Mouse (Mus musculus) heart, adult 2 months (tissue): ENCODE data around the gene Ccdc169. TPM values are rescaled to one million over a fixed set of nuclear protein-coding genes. Genes with fewer than 3 reads are reported as not detected.

Source experiments
- DNase-seq, 2 experiments: peaks; one replicate each; pipeline ENCODE4 v3.0.0; 2021
- H3K27ac ChIP-seq: fragments of 200-600 bp; 2 replicates; pipeline ENCODE4 v1.8.1; 2022
- H3K27me3 ChIP-seq: fragments of 200-500 bp; 2 replicates; pipeline ENCODE4 v1.6.1; 2012; ENCODE audit warnings: mild to moderate bottlenecking, low read length, inconsistent platforms, mixed read lengths; ENCODE audit not compliant: control insufficient read depth, insufficient read depth
- H3K36me3 ChIP-seq: fragments of 200-500 bp; 2 replicates; pipeline ENCODE4 v1.6.1; 2012; ENCODE audit warnings: low read length, inconsistent platforms; ENCODE audit not compliant: control insufficient read depth, insufficient read depth
- H3K4me1 ChIP-seq: fragments of 200-500 bp; 2 replicates; pipeline ENCODE4 v1.6.1; 2011; ENCODE audit warnings: low read length; ENCODE audit not compliant: control insufficient read depth, insufficient read depth
- H3K4me3 ChIP-seq: fragments of 200-600 bp; 2 replicates; pipeline ENCODE4 v1.8.1; 2022
- H3K79me2 ChIP-seq: fragments of 200-500 bp; replicated peaks from 2 replicates; pipeline ENCODE4 v1.6.1; 2012; ENCODE audit warnings: mild to moderate bottlenecking, inconsistent platforms, low read length, moderate library complexity, mixed read lengths; ENCODE audit not compliant: control insufficient read depth, insufficient read depth
- H3K9ac ChIP-seq: fragments of 200-500 bp; 2 replicates; pipeline ENCODE4 v1.6.1; 2012; ENCODE audit warnings: low read depth, mild to moderate bottlenecking, control low read depth, inconsistent platforms, low read length, mixed read lengths
- CTCF ChIP-seq: fragments of 200-600 bp; IDR thresholded peaks from 2 replicates; pipeline ENCODE4 v1.8.1; 2022; ENCODE audit warnings: antibody characterized with exemption, mild to moderate bottlenecking, moderate library complexity
- EP300 ChIP-seq: fragments of 200-500 bp; IDR thresholded peaks from 2 replicates; pipeline ENCODE4 v1.6.1; 2011; ENCODE audit warnings: low read depth, low read length, control low read depth; ENCODE audit not compliant: insufficient read depth
- POLR2A ChIP-seq: fragments of 200-500 bp; IDR thresholded peaks from 2 replicates; pipeline ENCODE4 v1.6.1; 2011; ENCODE audit warnings: mild to moderate bottlenecking, low read depth, low read length, control low read depth; ENCODE audit not compliant: insufficient read depth
- WGBS: fragments of 180-500 bp; shearing (Covaris S2); methylation state at CpG from one replicate; pipeline ENCODE4 v1.1.7; 2018; 5-methylcytosine and 5-hydroxymethylcytosine counted together
- intact Hi-C: fragments of 180-260 bp; cut with DNase I; formaldehyde crosslinking; loops from one replicate; pipeline ENCODE4 v1.15.1; 2025
- polyA plus RNA-seq: library from polyadenylated mRNA; depleted of rRNA; stranded (reverse); fragments of >200 nt; gene quantifications from 2 replicates; pipeline ENCODE4 v1.2.3, GENCODE M21; 2012
- total RNA-seq, 2 experiments: library from RNA; stranded (reverse); gene quantifications; 2 replicates each; pipeline ENCODE4 v1.2.3; 2021

Gene Ccdc169
- total and polyA plus RNA-seq, 3 experiments = not detected

DNA sequence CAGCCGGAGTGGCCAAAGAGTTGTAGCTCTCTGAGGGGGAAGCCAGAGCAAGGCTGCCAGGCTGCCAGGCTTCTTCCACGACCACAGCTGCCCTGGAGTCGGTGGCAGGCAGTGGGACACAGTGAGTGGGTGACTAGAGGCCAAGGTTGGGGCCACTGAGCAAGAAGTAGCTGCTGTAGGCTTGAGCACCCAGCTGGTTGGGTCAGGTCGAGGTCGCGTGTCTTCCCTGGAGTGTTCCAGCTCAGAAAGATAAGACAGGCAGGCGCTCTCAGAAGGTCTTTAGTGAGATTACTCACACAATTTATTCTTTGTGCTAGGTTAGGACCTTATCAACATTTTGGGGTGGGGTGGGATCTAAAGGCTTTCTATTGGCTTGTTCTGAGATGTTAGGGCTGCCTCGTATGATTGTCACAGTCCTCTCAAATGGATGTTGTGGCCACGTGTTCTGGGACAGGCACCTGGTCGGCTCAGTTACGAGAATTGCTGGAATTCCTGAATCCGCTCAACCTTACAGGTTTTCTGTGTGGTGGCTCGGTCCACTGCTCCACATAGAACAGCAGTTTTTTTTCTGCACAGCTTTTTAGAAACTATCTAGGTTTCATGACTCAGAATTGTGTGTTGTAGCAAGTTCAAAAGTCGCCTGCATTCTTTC lies 31.6 kb upstream of the Ccdc169 start:
- no peaks in the 10 kb centered on the region for H3K79me2 ChIP-seq
- H3K9ac ChIP-seq = no peak overlapping the region
- H3K4me3 ChIP-seq = no peak overlapping the region
- H3K27ac ChIP-seq = no peak overlapping the region
- 69% methylated on average over 14 of the region's 14 CpGs for WGBS
- no peaks in the 10 kb centered on the region for H3K36me3 ChIP-seq
- no peak for DNase-seq
- TF ChIP-seq EP300 (no peak), POLR2A (no peak), CTCF (no peak)
- intact Hi-C loops = no loop called here
- H3K27me3 ChIP-seq = no peaks in the 10 kb centered on the region
- no peaks in the 10 kb centered on the region for H3K4me1 ChIP-seq

- intact Hi-C loops = no loop called here
- H3K27me3 ChIP-seq = no peaks in the 10 kb centered on the region
- no peak overlapping the region for H3K9ac ChIP-seq
- TF ChIP-seq EP300 = no peak
- TF ChIP-seq POLR2A = no peak
- TF ChIP-seq CTCF = no peak
- no peaks in the 10 kb centered on the region for H3K36me3 ChIP-seq
- 82% methylated on average over 17 of the region's 17 CpGs for WGBS
- no peak overlapping the region for H3K27ac ChIP-seq
- H3K79me2 ChIP-seq = no peaks in the 10 kb centered on the region
- no peaks in the 10 kb centered on the region for H3K4me1 ChIP-seq
- DNase-seq = no peak
- H3K4me3 ChIP-seq = no peak overlapping the region
Observed at GRCm38 (mm10) chr3:55106051-55106450, 31.1 kb upstream of the Ccdc169 start.

- no peak overlapping the region for H3K27ac ChIP-seq
- intact Hi-C loops = no loop called here
- no peaks in the 10 kb centered on the region for H3K27me3 ChIP-seq
- DNase-seq = no peak
- no peak overlapping the region for H3K4me3 ChIP-seq
- H3K4me1 ChIP-seq = no peaks in the 10 kb centered on the region; the same call in 1 of the 2 replicates
- TF ChIP-seq EP300 = no peak
- no peak overlapping the region for H3K9ac ChIP-seq
- H3K79me2 ChIP-seq = no peaks in the 10 kb centered on the region
- WGBS = 76% methylated on average over 4 of the region's 4 CpGs
- H3K36me3 ChIP-seq = no peaks in the 10 kb centered on the region
Observed at GRCm38 (mm10) chr3:55109097-55109496, 28.0 kb upstream of the Ccdc169 start.

- Histone ChIP-seq H3K4me3 (peak within 1 kb of the TSS; percentile 75), H3K79me2 (no peaks in the 10 kb centered on the region), H3K27ac (peak within 1 kb of the TSS; percentile 95), H3K9ac (peak within 1 kb of the TSS; percentile 93), H3K27me3 (no peaks in the 10 kb centered on the region), H3K36me3 (peaks cover 3% of the 10 kb centered on the region; the same call in 1 of the 2 replicates), H3K4me1 (peaks cover 5% of the 10 kb centered on the region)
- peak; percentile 96 to 99 for DNase-seq
- TF ChIP-seq POLR2A (peak; percentile 92), EP300 (peak; percentile 58; the same call in 1 of the 2 replicates), CTCF (no peak; the same call in 1 of the 2 replicates)
- intact Hi-C loops = loop anchor here (2.0 to 5.0 kb wide), 2 partner anchors 31 to 305 kb away; partner anchors contain the start of gene Rfxap
- WGBS = under 1% methylated on average over 58 of the region's 58 CpGs
Observed at GRCm38 (mm10) chr3:55111935-55112709, 25.0 kb upstream of the Ccdc169 start, which contains the start of gene Spg20. TSS of gene Spg20 (plus strand) at chr3:55112108.

- TF ChIP-seq CTCF (no peak), EP300 (no peak), POLR2A (no peak)
- H3K9ac ChIP-seq = peak overlapping the region; percentile 93
- H3K4me3 ChIP-seq = peak overlapping the region; percentile 75
- H3K36me3 ChIP-seq = peaks cover 3% of the 10 kb centered on the region; the same call in 1 of the 2 replicates
- intact Hi-C loops = loop anchor here (5.0 kb wide), 1 partner anchor 306 kb away; the partner anchor contains the start of gene Rfxap
- no peak for DNase-seq
- H3K4me1 ChIP-seq = peaks cover 5% of the 10 kb centered on the region
- no peaks in the 10 kb centered on the region for H3K27me3 ChIP-seq
- no peaks in the 10 kb centered on the region for H3K79me2 ChIP-seq
- 24% methylated on average over 16 of the region's 16 CpGs for WGBS
- H3K27ac ChIP-seq = peak overlapping the region; percentile 95
Observed at GRCm38 (mm10) chr3:55112710-55113415, 24.3 kb upstream of the Ccdc169 start.
